Mouse (Mus musculus) hindbrain, embryonic 14.5 days (tissue): ENCODE results near the gene Crabp2. TPM values are rescaled to one million over a fixed set of nuclear protein-coding genes. Genes with fewer than 3 reads are reported as not detected.

Experiments used
- ATAC-seq: fragments of 200-750 bp; cut with Nextera tagmentation; 2 replicates; pipeline ENCODE4 v1.8.0; 2017; ENCODE audit warnings: moderate number of reproducible peaks, mild to moderate bottlenecking, moderate TSS enrichment, moderate library complexity; ENCODE audit not compliant: low FRiP score
- DNase-seq: peaks from one replicate; pipeline ENCODE4 v3.0.0-alpha.2; 2015; ENCODE audit warnings: low spot score
- H3K27ac ChIP-seq: fragments of 300-500 bp; sonication (generic); 2 replicates; pipeline ENCODE4 v1.5.1; 2014; ENCODE audit warnings: mild to moderate bottlenecking, moderate library complexity
- H3K27me3 ChIP-seq: fragments of 300-500 bp; sonication (generic); 2 replicates; pipeline ENCODE4 v1.6.1; 2014; ENCODE audit warnings: mild to moderate bottlenecking, low read length, mixed read lengths; ENCODE audit not compliant: control insufficient read depth, insufficient read depth
- H3K36me3 ChIP-seq: fragments of 300-500 bp; sonication (generic); replicated peaks from 2 replicates; pipeline ENCODE4 v1.6.1; 2014; ENCODE audit not compliant: control insufficient read depth, insufficient read depth
- H3K4me1 ChIP-seq: fragments of 300-500 bp; sonication (generic); replicated peaks from 2 replicates; pipeline ENCODE4 v1.6.1; 2014; ENCODE audit warnings: antibody characterized with exemption, low read length, mixed read lengths; ENCODE audit not compliant: control insufficient read depth, insufficient read depth
- H3K4me2 ChIP-seq: fragments of 300-500 bp; sonication (generic); replicated peaks from 2 replicates; pipeline ENCODE4 v1.6.1; 2014; ENCODE audit warnings: mild to moderate bottlenecking, moderate library complexity
- H3K4me3 ChIP-seq: fragments of 300-500 bp; sonication (generic); replicated peaks from 2 replicates; pipeline ENCODE4 v1.5.1; 2014; ENCODE audit warnings: mild to moderate bottlenecking, low read length
- H3K9ac ChIP-seq: fragments of 300-500 bp; sonication (generic); 2 replicates; pipeline ENCODE4 v1.6.1; 2014
- H3K9me3 ChIP-seq: fragments of 300-500 bp; sonication (generic); 2 replicates; pipeline ENCODE4 v1.6.1; 2016; ENCODE audit warnings: low read length; ENCODE audit not compliant: control insufficient read depth
- WGBS: fragments of 180-500 bp; shearing (Covaris S2); extraction: QIAGEN DNeasy Blood & Tissue Kit; methylation state at CpG from one replicate; pipeline ENCODE4 v1.1.7; 2014; 5-methylcytosine and 5-hydroxymethylcytosine counted together
- polyA plus RNA-seq: library from polyadenylated mRNA; unstranded; fragments of >200 nt; fragmentation: Nextera tagmentation; extraction: Ambion mirVana; gene quantifications from 2 replicates; pipeline ENCODE4 v1.2.1, GENCODE M21; 2014

Gene Crabp2
- polyA plus RNA-seq, 1 experiment from 2014 or later, result 56.4 TPM

GRCm38 (mm10) chr3:87906981-87907857 is 41.2 kb upstream of the Crabp2 start:
- H3K36me3 ChIP-seq, result no peaks in the 10 kb centered on the region
- H3K9me3 ChIP-seq, result no peaks in the 10 kb centered on the region
- H3K4me1 ChIP-seq, result peaks cover 32% of the 10 kb centered on the region
- WGBS, result under 1% methylated on average over 27 of the region's 27 CpGs
- peak overlapping the region; percentile 79 for H3K9ac ChIP-seq
- H3K4me3 ChIP-seq, result peak overlapping the region; percentile 75
- ATAC-seq (no peak), DNase-seq (no peak)
- H3K4me2 ChIP-seq, result peak overlapping the region; percentile 89
- H3K27ac ChIP-seq, result peak overlapping the region; percentile 88
- no peaks in the 10 kb centered on the region for H3K27me3 ChIP-seq

- H3K9me3 ChIP-seq, result no peaks in the 10 kb centered on the region
- ATAC-seq, result no peak
- peaks cover under 1% of the 10 kb centered on the region; the same call in 1 of the 2 replicates for H3K36me3 ChIP-seq
- peak overlapping the region; percentile 75 for H3K4me3 ChIP-seq
- no peaks in the 10 kb centered on the region for H3K27me3 ChIP-seq
- H3K9ac ChIP-seq, result peak overlapping the region; percentile 79
- H3K4me1 ChIP-seq, result peaks cover 32% of the 10 kb centered on the region
- no peak for DNase-seq
- 10% methylated on average over 1 of the region's 1 CpGs for WGBS
- peak overlapping the region; percentile 88; the same call in 1 of the 2 replicates for H3K27ac ChIP-seq
- peak overlapping the region; percentile 89 for H3K4me2 ChIP-seq
These were observed 40.6 kb upstream of the Crabp2 start for GRCm38 (mm10) chr3:87907906-87908305.

GRCm38 (mm10) chr3:87909381-87909780 is 39.1 kb upstream of the Crabp2 start:
- Histone ChIP-seq H3K9ac (no peak overlapping the region), H3K36me3 (peaks cover 14% of the 10 kb centered on the region), H3K27me3 (no peaks in the 10 kb centered on the region), H3K27ac (0 out of 2 replicates have a peak overlapping the region, but pooled peaks have one; percentile 81), H3K9me3 (no peaks in the 10 kb centered on the region), H3K4me2 (peak overlapping the region; percentile 89; the same call in 1 of the 2 replicates), H3K4me1 (peaks cover 32% of the 10 kb centered on the region), H3K4me3 (no peak overlapping the region)
- DNase-seq, result no peak
- no peak for ATAC-seq
- WGBS, result 91% methylated on average over 2 of the region's 2 CpGs

- 10% methylated on average over 4 of the region's 4 CpGs for WGBS
- Histone ChIP-seq H3K4me2 (peak overlapping the region; percentile 59), H3K9me3 (no peaks in the 10 kb centered on the region), H3K4me3 (no peak overlapping the region; the same call in 1 of the 2 replicates), H3K36me3 (peaks cover 19% of the 10 kb centered on the region), H3K27ac (peak overlapping the region; percentile 81), H3K4me1 (peaks cover 32% of the 10 kb centered on the region), H3K27me3 (no peaks in the 10 kb centered on the region), H3K9ac (0 out of 2 replicates have a peak overlapping the region, but pooled peaks have one; percentile 51)
- no peak for ATAC-seq
- no peak for DNase-seq
These were observed 38.6 kb upstream of the Crabp2 start for GRCm38 (mm10) chr3:87909874-87910273.

- Histone ChIP-seq H3K9me3 (no peaks in the 10 kb centered on the region), H3K9ac (peak overlapping the region; percentile 51), H3K36me3 (peaks cover 27% of the 10 kb centered on the region), H3K4me2 (peak overlapping the region; percentile 59), H3K27me3 (no peaks in the 10 kb centered on the region), H3K4me3 (peak overlapping the region; percentile 34), H3K27ac (peak overlapping the region; percentile 81), H3K4me1 (peaks cover 32% of the 10 kb centered on the region)
- 0 out of 2 replicates have a peak, but pooled peaks have one; percentile 16 for ATAC-seq
- peak; percentile 58 for DNase-seq
- 2% methylated on average over 11 of the region's 12 CpGs for WGBS
These were observed 37.8 kb upstream of the Crabp2 start for GRCm38 (mm10) chr3:87910573-87911141.

GRCm38 (mm10) chr3:87913491-87913890 is 35.0 kb upstream of the Crabp2 start:
- DNase-seq (no peak), ATAC-seq (no peak)
- Histone ChIP-seq H3K4me3 (no peak overlapping the region), H3K27me3 (no peaks in the 10 kb centered on the region), H3K4me2 (no peak overlapping the region), H3K27ac (no peak overlapping the region), H3K36me3 (peaks cover 48% of the 10 kb centered on the region), H3K4me1 (peaks cover 17% of the 10 kb centered on the region), H3K9me3 (no peaks in the 10 kb centered on the region), H3K9ac (no peak overlapping the region)
- WGBS, result 88% methylated on average over 7 of the region's 7 CpGs

- WGBS, result 92% methylated on average over 10 of the region's 10 CpGs
These were observed 34.6 kb upstream of the Crabp2 start for GRCm38 (mm10) chr3:87913891-87914290.

GRCm38 (mm10) chr3:87916990-87917389 is 31.5 kb upstream of the Crabp2 start:
- Histone ChIP-seq H3K27ac (no peak overlapping the region), H3K27me3 (no peaks in the 10 kb centered on the region), H3K9ac (no peak overlapping the region), H3K4me3 (no peak overlapping the region), H3K36me3 (peaks cover 52% of the 10 kb centered on the region), H3K4me1 (peaks cover 4% of the 10 kb centered on the region), H3K4me2 (no peak overlapping the region), H3K9me3 (no peaks in the 10 kb centered on the region)
- no peak for ATAC-seq
- no peak for DNase-seq
- WGBS, result 94% methylated on average over 1 of the region's 1 CpGs

More at GRCm38 (mm10) chr3:87913891-87914290, 34.6 kb upstream of the Crabp2 start:
- Histone ChIP-seq H3K4me1 (peaks cover 17% of the 10 kb centered on the region), H3K9me3 (no peaks in the 10 kb centered on the region), H3K36me3 (peaks cover 48% of the 10 kb centered on the region), H3K27ac (no peak overlapping the region), H3K4me2 (no peak overlapping the region), H3K27me3 (no peaks in the 10 kb centered on the region), H3K4me3 (no peak overlapping the region), H3K9ac (no peak overlapping the region)
- ATAC-seq (no peak), DNase-seq (no peak)

- Histone ChIP-seq H3K27me3 (no peaks in the 10 kb centered on the region), H3K27ac (no peak overlapping the region), H3K9ac (no peak overlapping the region), H3K4me2 (peak overlapping the region; percentile 44; the same call in 1 of the 2 replicates), H3K4me3 (no peak overlapping the region), H3K9me3 (no peaks in the 10 kb centered on the region), H3K4me1 (peaks cover 4% of the 10 kb centered on the region), H3K36me3 (peaks cover 61% of the 10 kb centered on the region)
- ATAC-seq, result no peak; the same call in 1 of the 2 replicates
- DNase-seq, result no peak
- WGBS, result 100% methylated on average over 1 of the region's 1 CpGs
These were observed 29.9 kb upstream of the Crabp2 start for GRCm38 (mm10) chr3:87918551-87918950.
